Mouse (Mus musculus): ENCODE data around the gene Commd2. TPM values are rescaled to one million over a fixed set of nuclear protein-coding genes. Genes with fewer than 3 reads are reported as not detected.

Commd2 gene
- polyA plus RNA-seq, 1 experiment = 25.9 TPM

DNA sequence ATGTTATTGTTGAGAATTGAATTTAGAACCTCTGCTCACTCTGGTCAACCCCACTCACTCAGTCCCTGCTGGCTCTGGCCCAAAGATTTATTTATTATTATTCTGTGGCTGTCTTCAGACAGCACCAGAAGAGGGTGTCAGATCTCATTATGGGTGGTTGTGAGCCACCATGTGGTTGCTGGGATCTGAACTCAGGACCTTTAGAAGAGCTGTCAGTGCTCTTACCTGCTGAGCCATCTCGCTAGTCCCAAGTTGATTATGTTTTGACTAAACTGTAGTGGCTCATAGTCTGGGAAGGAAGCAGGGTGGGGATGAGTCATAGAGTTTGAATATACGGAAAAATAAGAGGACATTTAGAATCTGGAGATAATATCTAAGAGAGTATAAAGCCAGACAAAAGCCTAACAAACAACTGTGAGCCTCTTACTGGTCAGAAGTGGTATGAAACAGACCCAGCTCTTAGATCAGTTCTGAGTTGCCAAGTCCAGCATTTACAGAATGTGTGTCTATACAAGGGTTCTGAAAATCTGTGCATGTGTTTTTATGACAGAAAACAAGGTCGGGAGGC, 39.0 kb downstream of the Commd2 start:
- Histone ChIP-seq H3K4me3 (replicated peaks; ENCODE audit: insufficient read depth, low read depth, low read length) (no peak overlapping the region), H3K27ac (ENCODE audit: insufficient read depth, low read length) (no peak overlapping the region), H3K4me1 (ENCODE audit: control insufficient read depth, insufficient read depth, low read length) (no peaks in the 10 kb centered on the region), H3K27me3 (ENCODE audit: control insufficient read depth, insufficient read depth, low read length) (no peaks in the 10 kb centered on the region)
- no peak for TF ChIP-seq POLR2A (IDR thresholded peaks at IDR 0.05; ENCODE audit: borderline replicate concordance, insufficient read depth, low read length)
- TF ChIP-seq CTCF (IDR thresholded peaks at IDR 0.05; ENCODE audit: borderline replicate concordance, insufficient read depth, low read depth, low read length) = no peak
- WGBS = 75% methylated on average over 3 of the region's 3 CpGs
- DNase-seq = no peak

DNA sequence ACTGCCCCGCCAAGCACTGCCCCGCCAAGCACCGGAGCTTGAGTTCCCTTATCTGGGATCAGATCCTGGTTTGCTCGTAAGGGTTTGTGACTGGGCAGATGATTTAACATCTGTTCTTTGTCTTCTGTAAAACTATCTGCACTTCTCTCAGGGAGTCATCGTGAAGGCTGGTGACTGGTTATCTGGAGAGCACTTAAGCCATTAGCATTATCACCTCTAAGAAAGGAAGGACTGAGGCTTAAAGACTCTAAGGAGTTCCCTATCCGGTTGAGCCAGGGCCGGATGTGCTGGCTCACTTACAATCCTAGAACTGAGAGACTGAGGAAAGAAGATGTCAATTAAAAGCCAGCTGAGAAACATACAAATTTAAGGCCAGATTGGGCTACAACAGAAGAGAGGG, 39.7 kb downstream of the Commd2 start:
- 88% methylated on average over 7 of the region's 7 CpGs for WGBS
- Histone ChIP-seq H3K27me3 (ENCODE audit: control insufficient read depth, insufficient read depth, low read length) (no peaks in the 10 kb centered on the region), H3K4me1 (ENCODE audit: control insufficient read depth, insufficient read depth, low read length) (no peaks in the 10 kb centered on the region), H3K27ac (ENCODE audit: insufficient read depth, low read length) (no peak overlapping the region), H3K4me3 (replicated peaks; ENCODE audit: insufficient read depth, low read depth, low read length) (no peak overlapping the region)
- no peak for DNase-seq
- TF ChIP-seq POLR2A (IDR thresholded peaks at IDR 0.05; ENCODE audit: borderline replicate concordance, insufficient read depth, low read length) (no peak), CTCF (IDR thresholded peaks at IDR 0.05; ENCODE audit: borderline replicate concordance, insufficient read depth, low read depth, low read length) (no peak)

DNA sequence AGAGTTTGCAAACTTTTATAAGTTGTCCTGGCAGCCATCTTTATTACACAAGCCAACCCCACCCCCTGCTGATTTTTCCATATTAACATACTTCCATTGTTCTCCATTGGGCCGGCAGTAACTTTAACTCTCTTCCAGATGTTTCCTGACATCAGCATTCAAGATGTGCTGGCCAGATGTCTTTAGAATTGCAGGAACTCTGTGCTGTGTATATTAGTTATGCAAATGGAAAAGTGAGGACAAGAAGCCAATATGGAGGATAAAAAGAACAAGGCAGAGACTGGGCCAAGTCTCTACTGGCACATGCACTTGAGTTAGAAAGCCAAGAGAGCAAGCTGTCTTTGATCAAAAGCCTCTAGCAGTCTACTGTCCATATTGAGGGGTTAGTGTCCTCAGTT, 46.9 kb downstream of the Commd2 start:
- no peak for DNase-seq
- no peak overlapping the region for H3K4me3 ChIP-seq (replicated peaks; ENCODE audit: insufficient read depth, low read depth, low read length)
- WGBS = 5% methylated on average over 1 of the region's 1 CpGs
- no peak overlapping the region for H3K27ac ChIP-seq (ENCODE audit: insufficient read depth, low read length)
- H3K27me3 ChIP-seq (ENCODE audit: control insufficient read depth, insufficient read depth, low read length) = no peaks in the 10 kb centered on the region
- TF ChIP-seq CTCF (IDR thresholded peaks at IDR 0.05; ENCODE audit: borderline replicate concordance, insufficient read depth, low read depth, low read length) (no peak), POLR2A (IDR thresholded peaks at IDR 0.05; ENCODE audit: borderline replicate concordance, insufficient read depth, low read length) (no peak)
- H3K4me1 ChIP-seq (ENCODE audit: control insufficient read depth, insufficient read depth, low read length) = no peaks in the 10 kb centered on the region

DNA sequence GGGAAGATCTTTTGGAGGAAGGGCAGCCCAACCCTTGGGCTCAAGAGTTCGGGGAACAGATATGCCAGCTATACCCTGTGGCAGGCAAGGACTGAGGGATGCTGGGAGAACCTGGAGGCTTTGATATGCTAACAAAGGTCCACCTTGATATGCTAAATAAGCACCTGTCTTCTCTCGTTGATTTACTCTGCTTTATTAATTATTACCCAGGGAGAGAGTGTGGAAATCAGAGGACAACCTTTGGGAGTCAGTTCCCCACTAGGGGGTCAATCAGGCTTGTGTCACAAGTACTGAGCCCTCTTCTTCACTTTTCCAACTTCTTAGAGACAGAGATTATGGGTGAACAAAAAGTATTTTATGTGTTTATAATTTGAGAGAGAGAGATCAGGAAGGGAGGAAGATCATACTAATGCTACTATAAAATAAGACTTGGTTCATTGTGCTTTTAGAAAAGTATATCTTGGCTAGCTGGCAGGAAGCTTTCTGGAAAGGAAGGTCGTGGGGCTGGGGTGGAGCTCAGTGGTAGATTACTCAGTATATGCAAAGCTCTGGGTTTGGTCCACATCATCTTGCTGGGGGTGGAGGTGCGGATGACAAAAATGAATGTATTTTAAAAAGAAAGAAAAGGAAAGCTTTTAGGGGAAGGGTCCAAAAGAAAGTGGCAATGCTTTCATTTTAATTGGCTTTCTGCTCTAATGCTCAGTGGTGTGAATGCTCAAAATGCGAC, 47.5 kb downstream of the Commd2 start:
- WGBS = 43% methylated on average over 5 of the region's 5 CpGs
- Histone ChIP-seq H3K27ac (ENCODE audit: insufficient read depth, low read length) (no peak overlapping the region), H3K27me3 (ENCODE audit: control insufficient read depth, insufficient read depth, low read length) (no peaks in the 10 kb centered on the region), H3K4me1 (ENCODE audit: control insufficient read depth, insufficient read depth, low read length) (no peaks in the 10 kb centered on the region), H3K4me3 (replicated peaks; ENCODE audit: insufficient read depth, low read depth, low read length) (no peak overlapping the region)
- no peak for TF ChIP-seq POLR2A (IDR thresholded peaks at IDR 0.05; ENCODE audit: borderline replicate concordance, insufficient read depth, low read length)
- TF ChIP-seq CTCF (IDR thresholded peaks at IDR 0.05; ENCODE audit: borderline replicate concordance, insufficient read depth, low read depth, low read length) = no peak
- no peak for DNase-seq

DNA sequence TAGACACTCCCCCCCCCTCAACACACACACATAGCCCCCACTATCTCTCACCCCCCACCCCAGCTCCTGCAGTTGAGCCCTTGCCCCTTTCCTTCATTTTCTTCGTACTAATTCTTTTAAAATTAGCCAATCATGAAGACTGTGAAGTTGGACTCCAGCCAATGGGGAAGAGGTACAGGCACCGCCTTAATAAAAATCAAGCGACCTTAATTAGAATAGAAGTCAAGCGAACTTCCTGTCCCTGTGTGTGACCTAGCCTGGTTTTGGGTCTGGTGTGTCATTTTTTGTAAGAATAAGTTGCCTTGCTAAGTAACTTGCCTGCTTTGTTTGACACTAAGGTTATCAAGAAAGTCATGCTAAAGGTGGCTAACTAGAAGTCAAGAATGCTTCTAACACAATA, 48.9 kb downstream of the Commd2 start:
- TF ChIP-seq POLR2A (IDR thresholded peaks at IDR 0.05; ENCODE audit: borderline replicate concordance, insufficient read depth, low read length) (no peak), CTCF (IDR thresholded peaks at IDR 0.05; ENCODE audit: borderline replicate concordance, insufficient read depth, low read depth, low read length) (no peak)
- Histone ChIP-seq H3K4me1 (ENCODE audit: control insufficient read depth, insufficient read depth, low read length) (no peaks in the 10 kb centered on the region), H3K27me3 (ENCODE audit: control insufficient read depth, insufficient read depth, low read length) (no peaks in the 10 kb centered on the region), H3K4me3 (replicated peaks; ENCODE audit: insufficient read depth, low read depth, low read length) (no peak overlapping the region), H3K27ac (ENCODE audit: insufficient read depth, low read length) (no peak overlapping the region)
- DNase-seq = no peak
- WGBS = 46% methylated on average over 4 of the region's 4 CpGs

DNA sequence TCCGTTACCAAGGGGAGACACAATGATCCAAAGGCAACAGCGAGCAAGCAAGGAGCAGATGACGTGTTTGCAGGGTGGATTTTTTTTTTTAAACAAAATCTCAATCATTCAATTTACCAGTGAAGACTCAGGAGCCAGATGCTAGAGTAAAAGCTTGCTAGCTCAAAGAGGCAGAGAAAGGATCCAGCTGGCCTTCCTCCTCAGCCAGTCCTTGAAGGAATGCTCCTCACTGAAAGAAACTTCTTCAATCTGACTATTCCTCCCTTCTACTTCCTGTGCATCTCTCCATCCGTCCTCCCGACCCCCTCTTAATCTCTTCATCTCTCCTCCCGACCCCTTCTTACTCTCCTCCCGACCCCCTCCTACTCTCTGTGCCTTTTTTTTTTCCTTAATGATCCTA, 54.9 kb downstream of the Commd2 start:
- no peak for DNase-seq
- H3K27me3 ChIP-seq (ENCODE audit: control insufficient read depth, insufficient read depth, low read length) = no peaks in the 10 kb centered on the region
- no peak overlapping the region for H3K4me3 ChIP-seq (replicated peaks; ENCODE audit: insufficient read depth, low read depth, low read length)
- H3K27ac ChIP-seq (ENCODE audit: insufficient read depth, low read length) = no peak overlapping the region
- no peak for TF ChIP-seq CTCF (IDR thresholded peaks at IDR 0.05; ENCODE audit: borderline replicate concordance, insufficient read depth, low read depth, low read length)
- no peak for TF ChIP-seq POLR2A (IDR thresholded peaks at IDR 0.05; ENCODE audit: borderline replicate concordance, insufficient read depth, low read length)
- no peaks in the 10 kb centered on the region for H3K4me1 ChIP-seq (ENCODE audit: control insufficient read depth, insufficient read depth, low read length)
- 64% methylated on average over 7 of the region's 7 CpGs for WGBS

DNA sequence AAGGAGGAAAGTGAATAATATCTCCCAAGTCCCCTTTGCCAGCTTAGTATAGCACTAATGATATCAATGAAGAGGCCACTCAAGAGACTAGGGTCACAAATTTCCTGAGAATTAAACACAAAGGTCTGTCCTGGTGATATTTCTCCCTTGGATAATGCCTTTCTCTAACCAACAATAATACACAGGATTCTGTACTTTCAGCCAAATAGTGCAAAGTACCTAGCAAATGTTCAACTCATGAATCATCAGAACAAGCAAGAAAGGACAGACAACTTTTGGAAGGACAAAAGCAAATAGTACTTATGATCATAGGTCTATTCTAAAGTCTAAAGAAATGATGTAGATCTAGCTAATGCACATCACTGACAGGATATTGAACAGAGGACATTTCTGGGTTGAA, 56.0 kb downstream of the Commd2 start:
- Histone ChIP-seq H3K4me1 (ENCODE audit: control insufficient read depth, insufficient read depth, low read length) (no peaks in the 10 kb centered on the region), H3K4me3 (replicated peaks; ENCODE audit: insufficient read depth, low read depth, low read length) (no peak overlapping the region), H3K27me3 (ENCODE audit: control insufficient read depth, insufficient read depth, low read length) (no peaks in the 10 kb centered on the region), H3K27ac (ENCODE audit: insufficient read depth, low read length) (no peak overlapping the region)
- no peak for DNase-seq
- TF ChIP-seq CTCF (IDR thresholded peaks at IDR 0.05; ENCODE audit: borderline replicate concordance, insufficient read depth, low read depth, low read length) = no peak
- TF ChIP-seq POLR2A (IDR thresholded peaks at IDR 0.05; ENCODE audit: borderline replicate concordance, insufficient read depth, low read length) = no peak

Other genes with a start within 250 kb of the Commd2 start
- 0.06 TPM in 1 of 2 replicates, not detected in the other for gene Tm4sf4, start 226.4 kb downstream of the Commd2 start, polyA plus RNA-seq (2012; rRNA removed)
- 10.0 and 10.6 TPM in 2 replicates for gene Wwtr1, start 75.8 kb downstream of the Commd2 start, polyA plus RNA-seq (2012; rRNA removed)
- 3.2 and 3.9 TPM in 2 replicates for gene Ankub1, start 41.1 kb upstream of the Commd2 start, polyA plus RNA-seq (2012; rRNA removed)
- gene Rnf13, start 84.3 kb upstream of the Commd2 start, polyA plus RNA-seq (2012; rRNA removed) = 158 and 169 TPM in 2 replicates
- 353 and 396 TPM in 2 replicates for gene Pfn2, start 196.4 kb upstream of the Commd2 start, polyA plus RNA-seq (2012; rRNA removed)